Mouse (Mus musculus): ENCODE results near the gene Adtrp. TPM values are rescaled to one million over a fixed set of nuclear protein-coding genes. Genes with fewer than 3 reads are reported as not detected.

Adtrp gene
- polyA plus RNA-seq, 1 experiment: not detected

GRCm38 (mm10) chr13:41883665-41884291, 36.3 kb upstream of the Adtrp start:
- H3K4me3 ChIP-seq (ENCODE audit: insufficient read depth, poor library complexity, severe bottlenecking): no peak overlapping the region
- H3K36me3 ChIP-seq (ENCODE audit: control insufficient read depth, insufficient read depth): no peaks in the 10 kb centered on the region
- no peaks in the 10 kb centered on the region for H3K79me3 ChIP-seq (ENCODE audit: low read depth)
- no peaks in the 10 kb centered on the region for H3K27me3 ChIP-seq (ENCODE audit: control insufficient read depth, insufficient read depth, insufficient read length)
- H3K79me2 ChIP-seq (ENCODE audit: control insufficient read depth, insufficient read depth): no peaks in the 10 kb centered on the region
- no peak overlapping the region for H3ac ChIP-seq (ENCODE audit: control insufficient read depth, insufficient read length, low read depth)
- TF ChIP-seq MYOD1 (IDR thresholded peaks at IDR 0.05; ENCODE audit: control insufficient read depth, insufficient read length, low read depth): no peak
- TF ChIP-seq CEBPB (IDR thresholded peaks at IDR 0.05; ENCODE audit: low read depth): no peak
- no peak for TF ChIP-seq USF1 (IDR thresholded peaks at IDR 0.05; ENCODE audit: low read depth)
- TF ChIP-seq FOSL1 (IDR thresholded peaks at IDR 0.05; ENCODE audit: insufficient read depth, low read length, poor library complexity, severe bottlenecking): no peak
- no peak for TF ChIP-seq CTCF (IDR thresholded peaks at IDR 0.05; ENCODE audit: control insufficient read depth, insufficient read depth, insufficient read length)
- no peak for TF ChIP-seq MYOG (IDR thresholded peaks at IDR 0.05; ENCODE audit: control insufficient read depth, extremely low read depth, insufficient read length)
- TF ChIP-seq MAX (IDR thresholded peaks at IDR 0.05): no peak

GRCm38 (mm10) chr13:41881201-41881600, 33.7 kb upstream of the Adtrp start:
- TF ChIP-seq CEBPB (IDR thresholded peaks at IDR 0.05; ENCODE audit: low read depth) (no peak), USF1 (IDR thresholded peaks at IDR 0.05; ENCODE audit: low read depth) (no peak), FOSL1 (IDR thresholded peaks at IDR 0.05; ENCODE audit: insufficient read depth, low read length, poor library complexity, severe bottlenecking) (no peak), MYOG (IDR thresholded peaks at IDR 0.05; ENCODE audit: control insufficient read depth, extremely low read depth, insufficient read length) (no peak), CTCF (IDR thresholded peaks at IDR 0.05; ENCODE audit: control insufficient read depth, insufficient read depth, insufficient read length) (no peak), MYOD1 (IDR thresholded peaks at IDR 0.05; ENCODE audit: control insufficient read depth, insufficient read length, low read depth) (no peak), MAX (IDR thresholded peaks at IDR 0.05) (no peak)
- Histone ChIP-seq H3ac (ENCODE audit: control insufficient read depth, insufficient read length, low read depth) (no peak overlapping the region), H3K4me3 (ENCODE audit: insufficient read depth, poor library complexity, severe bottlenecking) (no peak overlapping the region), H3K79me3 (ENCODE audit: low read depth) (no peaks in the 10 kb centered on the region), H3K79me2 (ENCODE audit: control insufficient read depth, insufficient read depth) (no peaks in the 10 kb centered on the region), H3K36me3 (ENCODE audit: control insufficient read depth, insufficient read depth) (no peaks in the 10 kb centered on the region), H3K27me3 (ENCODE audit: control insufficient read depth, insufficient read depth, insufficient read length) (no peaks in the 10 kb centered on the region)

- Histone ChIP-seq H3K36me3 (ENCODE audit: control insufficient read depth, insufficient read depth) (no peaks in the 10 kb centered on the region), H3K79me3 (ENCODE audit: low read depth) (no peaks in the 10 kb centered on the region), H3ac (ENCODE audit: control insufficient read depth, insufficient read length, low read depth) (no peak overlapping the region), H3K27me3 (ENCODE audit: control insufficient read depth, insufficient read depth, insufficient read length) (no peaks in the 10 kb centered on the region), H3K4me3 (ENCODE audit: insufficient read depth, poor library complexity, severe bottlenecking) (no peak overlapping the region), H3K79me2 (ENCODE audit: control insufficient read depth, insufficient read depth) (no peaks in the 10 kb centered on the region)
- TF ChIP-seq MYOG (IDR thresholded peaks at IDR 0.05; ENCODE audit: control insufficient read depth, extremely low read depth, insufficient read length) (no peak), CTCF (IDR thresholded peaks at IDR 0.05; ENCODE audit: control insufficient read depth, insufficient read depth, insufficient read length) (no peak), MYOD1 (IDR thresholded peaks at IDR 0.05; ENCODE audit: control insufficient read depth, insufficient read length, low read depth) (no peak), CEBPB (IDR thresholded peaks at IDR 0.05; ENCODE audit: low read depth) (no peak), USF1 (IDR thresholded peaks at IDR 0.05; ENCODE audit: low read depth) (no peak), MAX (IDR thresholded peaks at IDR 0.05) (no peak), FOSL1 (IDR thresholded peaks at IDR 0.05; ENCODE audit: insufficient read depth, low read length, poor library complexity, severe bottlenecking) (no peak)
Measured at GRCm38 (mm10) chr13:41880525-41880924, 33.0 kb upstream of the Adtrp start.

GRCm38 (mm10) chr13:41872686-41873085, 25.2 kb upstream of the Adtrp start:
- Histone ChIP-seq H3K36me3 (ENCODE audit: control insufficient read depth, insufficient read depth) (no peaks in the 10 kb centered on the region), H3K79me2 (ENCODE audit: control insufficient read depth, insufficient read depth) (no peaks in the 10 kb centered on the region), H3K79me3 (ENCODE audit: low read depth) (no peaks in the 10 kb centered on the region), H3ac (ENCODE audit: control insufficient read depth, insufficient read length, low read depth) (no peak overlapping the region), H3K4me3 (ENCODE audit: insufficient read depth, poor library complexity, severe bottlenecking) (no peak overlapping the region), H3K27me3 (ENCODE audit: control insufficient read depth, insufficient read depth, insufficient read length) (peaks cover 4% of the 10 kb centered on the region)
- TF ChIP-seq MYOG (IDR thresholded peaks at IDR 0.05; ENCODE audit: control insufficient read depth, extremely low read depth, insufficient read length) (no peak), MAX (IDR thresholded peaks at IDR 0.05) (no peak), MYOD1 (IDR thresholded peaks at IDR 0.05; ENCODE audit: control insufficient read depth, insufficient read length, low read depth) (no peak), USF1 (IDR thresholded peaks at IDR 0.05; ENCODE audit: low read depth) (no peak), FOSL1 (IDR thresholded peaks at IDR 0.05; ENCODE audit: insufficient read depth, low read length, poor library complexity, severe bottlenecking) (no peak), CTCF (IDR thresholded peaks at IDR 0.05; ENCODE audit: control insufficient read depth, insufficient read depth, insufficient read length) (no peak), CEBPB (IDR thresholded peaks at IDR 0.05; ENCODE audit: low read depth) (no peak)

GRCm38 (mm10) chr13:41872161-41872562, 24.7 kb upstream of the Adtrp start:
- Histone ChIP-seq H3K4me3 (ENCODE audit: insufficient read depth, poor library complexity, severe bottlenecking) (no peak overlapping the region), H3ac (ENCODE audit: control insufficient read depth, insufficient read length, low read depth) (no peak overlapping the region), H3K79me2 (ENCODE audit: control insufficient read depth, insufficient read depth) (no peaks in the 10 kb centered on the region), H3K36me3 (ENCODE audit: control insufficient read depth, insufficient read depth) (no peaks in the 10 kb centered on the region), H3K79me3 (ENCODE audit: low read depth) (no peaks in the 10 kb centered on the region), H3K27me3 (ENCODE audit: control insufficient read depth, insufficient read depth, insufficient read length) (peaks cover 4% of the 10 kb centered on the region)
- TF ChIP-seq MYOD1 (IDR thresholded peaks at IDR 0.05; ENCODE audit: control insufficient read depth, insufficient read length, low read depth) (no peak), USF1 (IDR thresholded peaks at IDR 0.05; ENCODE audit: low read depth) (no peak), MYOG (IDR thresholded peaks at IDR 0.05; ENCODE audit: control insufficient read depth, extremely low read depth, insufficient read length) (no peak), CEBPB (IDR thresholded peaks at IDR 0.05; ENCODE audit: low read depth) (no peak), CTCF (IDR thresholded peaks at IDR 0.05; ENCODE audit: control insufficient read depth, insufficient read depth, insufficient read length) (no peak), MAX (IDR thresholded peaks at IDR 0.05) (no peak), FOSL1 (IDR thresholded peaks at IDR 0.05; ENCODE audit: insufficient read depth, low read length, poor library complexity, severe bottlenecking) (no peak)

Data from C2C12 (cell line).